Mouse (Mus musculus) kidney, adult 8-10 months (tissue): ENCODE measurements around the gene Adamtsl4.
"Not testable (repeated sequence)": the region's sequence is repeated elsewhere in the genome, so short reads cannot be mapped to it uniquely, and the experiment has no call there.

Experiments used
- DNase-seq, 2 experiments: peaks; one replicate each; pipeline ENCODE4 v3.0.0; 2022

Gene Adamtsl4

GRCm38 (mm10) chr3:95698286-95698685 lies 10.6 kb upstream of the Adamtsl4 start:
- no peak for DNase-seq

- peak in 1 of 2 experiments; percentile 47 for DNase-seq
Observed at GRCm38 (mm10) chr3:95696360-95696759, 8.6 kb upstream of the Adamtsl4 start.

DNA sequence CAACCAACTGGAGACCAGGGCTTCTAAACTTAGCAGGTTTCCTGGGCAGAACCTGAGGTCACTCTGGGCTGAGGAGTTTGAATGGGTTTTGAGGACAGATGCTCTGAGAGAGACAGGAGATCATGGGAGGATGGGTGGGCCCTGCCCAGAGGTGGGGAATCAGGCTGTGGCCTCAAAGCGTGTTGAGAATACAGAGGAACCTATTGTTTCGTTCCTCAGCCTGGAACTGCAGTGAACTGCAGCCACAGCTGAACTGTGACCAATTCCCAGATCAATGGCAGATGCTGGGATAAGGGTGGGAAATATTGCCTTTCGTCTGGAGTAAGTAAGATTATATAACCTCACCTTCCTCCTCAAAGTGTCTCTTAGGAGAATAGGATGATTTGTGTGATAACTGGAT lies 8.1 kb upstream of the Adamtsl4 start:
- DNase-seq, result no peak

GRCm38 (mm10) chr3:95694808-95695703 lies 7.3 kb upstream of the Adamtsl4 start:
- DNase-seq, result no peak

- DNase-seq, result peak in 1 of 2 experiments; percentile 32
Observed at GRCm38 (mm10) chr3:95693821-95694807, 6.4 kb upstream of the Adamtsl4 start.

DNA sequence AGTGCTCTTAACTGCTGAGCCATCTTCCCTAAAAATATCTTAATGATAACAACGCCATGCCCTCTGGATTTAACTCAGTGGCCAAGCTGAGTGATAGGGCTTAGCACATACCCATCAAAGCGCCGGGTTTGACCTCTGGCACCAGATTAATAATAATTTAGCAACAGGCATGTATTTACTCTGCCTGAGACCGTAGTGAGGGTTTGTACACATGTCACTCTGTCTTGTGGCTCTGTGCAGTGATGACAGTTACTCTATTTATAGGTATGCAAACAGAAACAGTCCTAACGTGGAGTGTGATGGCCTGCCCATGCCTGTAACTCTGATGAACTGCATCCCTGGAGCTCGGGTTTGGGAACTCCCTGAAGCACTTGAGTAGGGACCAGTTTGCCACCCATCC lies 5.0 kb upstream of the Adamtsl4 start:
- DNase-seq, result no peak

DNA sequence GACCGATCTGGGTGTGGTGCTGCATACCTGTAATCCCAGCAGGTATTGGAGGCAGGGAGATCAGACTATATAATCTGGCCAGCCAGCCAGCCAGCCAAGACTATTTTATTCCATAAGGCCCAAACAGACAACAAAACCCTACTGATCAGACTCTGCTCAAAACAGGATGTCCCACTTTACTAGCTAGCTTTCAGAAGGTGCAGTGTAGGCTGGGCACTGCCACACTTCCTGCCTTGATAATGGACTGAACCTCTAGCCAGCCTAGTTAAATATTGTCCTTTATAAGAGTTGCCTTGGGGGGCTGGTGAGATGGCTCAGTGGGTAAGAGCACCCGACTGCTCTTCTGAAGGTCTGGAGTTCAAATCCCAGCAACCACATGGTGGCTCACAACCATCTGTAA lies 2.8 kb upstream of the Adamtsl4 start:
- not testable (repeated sequence) for DNase-seq

GRCm38 (mm10) chr3:95689940-95690339 lies 2.2 kb upstream of the Adamtsl4 start:
- no peak for DNase-seq

GRCm38 (mm10) chr3:95689171-95689915 lies 1.6 kb upstream of the Adamtsl4 start:
- DNase-seq, result no peak

- no peak for DNase-seq
Observed at GRCm38 (mm10) chr3:95687168-95687523, 571 bp downstream of the Adamtsl4 start.

GRCm38 (mm10) chr3:95686492-95687167 lies 1.1 kb downstream of the Adamtsl4 start:
- no peak for DNase-seq

DNA sequence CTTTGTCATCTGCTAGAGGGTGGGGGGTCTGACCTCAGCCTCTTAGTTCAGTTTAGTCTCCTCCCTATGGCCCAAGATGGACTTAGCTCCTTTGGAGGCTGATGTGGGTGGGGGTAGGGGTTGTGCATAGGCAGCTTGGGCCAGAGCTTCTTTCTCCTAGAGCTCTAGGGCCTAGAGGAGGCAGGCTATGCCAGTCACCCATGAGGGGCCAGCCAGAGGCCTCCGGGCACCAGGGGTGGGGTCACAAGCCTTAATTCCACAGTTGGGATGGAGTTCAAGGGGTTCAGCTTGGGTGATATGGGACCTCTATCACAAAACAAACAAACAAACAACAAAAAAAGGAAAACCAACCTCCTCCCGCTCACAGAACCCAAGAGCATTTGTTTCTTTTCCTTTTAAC lies 2.0 kb downstream of the Adamtsl4 start:
- no peak for DNase-seq

- no peak for DNase-seq
Observed at GRCm38 (mm10) chr3:95685301-95685700, 2.4 kb downstream of the Adamtsl4 start.

- DNase-seq, result no peak
Observed at GRCm38 (mm10) chr3:95684846-95685245, 2.9 kb downstream of the Adamtsl4 start.

DNA sequence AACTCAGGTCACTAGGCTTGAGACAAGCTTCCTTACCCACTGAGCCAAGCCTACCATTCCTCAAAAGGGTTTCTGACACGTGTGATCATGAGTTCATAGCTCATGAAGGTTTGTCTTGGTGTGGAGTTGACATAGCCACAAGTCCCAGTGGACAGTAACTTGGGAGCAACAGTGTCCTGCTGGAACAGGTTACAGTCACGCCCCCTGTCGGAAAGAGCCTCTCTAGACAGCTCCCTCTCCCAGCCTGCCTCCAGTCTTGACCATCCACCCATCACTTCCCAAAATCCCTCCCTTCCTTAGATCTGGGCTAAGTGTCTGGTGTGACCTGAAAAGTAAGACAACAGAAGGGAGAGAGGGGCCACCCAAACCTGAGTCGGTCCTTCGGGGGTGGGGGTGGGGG lies 4.8 kb downstream of the Adamtsl4 start:
- no peak for DNase-seq

DNA sequence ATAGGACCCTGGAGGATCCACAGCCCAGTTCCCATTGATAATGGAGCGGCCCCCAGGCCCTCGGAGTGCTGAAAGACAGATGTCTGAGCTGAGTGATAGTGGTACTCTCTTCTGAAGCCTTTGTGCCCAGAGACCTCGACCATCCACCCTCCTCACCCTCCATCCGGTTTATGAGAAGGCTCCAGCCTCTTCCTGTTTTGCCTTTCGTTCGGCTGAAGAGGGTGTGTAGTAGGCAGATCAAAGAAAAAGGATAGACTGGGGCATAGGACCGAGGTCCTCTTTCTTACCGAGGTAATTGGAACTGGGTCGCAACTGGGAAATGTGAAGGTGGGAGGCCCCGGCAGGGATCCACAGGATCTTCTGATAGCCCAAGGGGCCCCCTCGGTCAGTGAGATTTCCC lies 6.4 kb downstream of the Adamtsl4 start:
- DNase-seq, result no peak

- no peak for DNase-seq
Observed at GRCm38 (mm10) chr3:95680673-95681072, 7.0 kb downstream of the Adamtsl4 start.

GRCm38 (mm10) chr3:95679551-95679950 lies 8.2 kb downstream of the Adamtsl4 start:
- DNase-seq, result no peak

- no peak for DNase-seq
Observed at GRCm38 (mm10) chr3:95677420-95678090, 10.2 kb downstream of the Adamtsl4 start.

DNA sequence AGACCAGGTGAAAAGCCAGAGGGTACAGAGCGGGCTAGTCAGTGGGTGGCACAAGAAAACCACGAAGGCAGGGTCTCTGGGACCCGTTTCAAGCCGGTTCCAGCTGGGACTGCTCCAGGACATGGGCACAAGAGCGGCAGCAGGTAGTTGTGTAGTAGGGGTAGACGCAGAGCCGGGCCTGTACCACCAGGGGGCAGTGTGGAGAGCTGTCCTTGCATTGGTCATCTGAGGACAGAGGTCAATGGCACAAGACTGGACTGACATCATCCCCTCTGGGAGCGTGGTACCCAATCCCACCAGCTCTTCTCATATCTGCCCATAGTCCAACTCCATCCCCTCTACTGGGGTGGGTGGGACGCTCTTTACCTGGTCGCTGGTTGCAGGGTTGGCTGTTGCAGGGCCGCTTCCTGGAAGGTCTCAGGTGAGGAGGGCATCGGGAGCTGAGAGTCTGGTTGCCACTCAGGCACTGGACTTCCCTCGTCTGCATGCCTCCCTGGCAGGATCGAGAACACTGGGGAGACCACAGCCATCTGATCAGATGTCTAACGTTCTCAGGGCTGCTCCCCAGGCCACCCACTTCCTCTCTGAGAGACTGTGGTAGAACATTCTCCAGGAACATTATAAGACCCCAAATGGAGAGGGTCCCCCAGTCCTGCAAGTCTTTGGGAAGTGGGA lies 10.8 kb downstream of the Adamtsl4 start:
- peak; percentile 81 to 87 for DNase-seq
